Mouse (Mus musculus): ENCODE measurements at regions not wholly inside any gene's neighbourhood (a gene's known extent, or its start where the extent isn't known, plus 50 kb on each side); places are given as distances from the start of the nearest gene placed in this dataset.

GRCm38 (mm10) chr13:14898495-14898894 lies 268.5 kb downstream of the AW209491 start:
- Histone ChIP-seq H3K4me3 (ENCODE audit: low read length) (no peak overlapping the region), H3K27ac (ENCODE audit: low read length) (no peak overlapping the region), H3K9ac (ENCODE audit: low read length) (no peak overlapping the region), H3K4me1 (ENCODE audit: control insufficient read depth, insufficient read depth, low read length) (no peaks in the 10 kb centered on the region), H3K9me3 (replicated peaks; ENCODE audit: control insufficient read depth, low read length) (no peaks in the 10 kb centered on the region), H3K27me3 (ENCODE audit: control insufficient read depth, insufficient read depth, low read length) (no peaks in the 10 kb centered on the region), H3K36me3 (ENCODE audit: control insufficient read depth, insufficient read depth) (no peaks in the 10 kb centered on the region), H3K4me2 (ENCODE audit: low read depth, low read length) (no peak overlapping the region)
- WGBS: 76% methylated on average over 1 of the region's 1 CpGs
- ATAC-seq (replicated peaks; ENCODE audit: extremely low read depth, insufficient read depth, low FRiP score): no peak

GRCm38 (mm10) chr13:14930137-14930785 lies 300.3 kb downstream of the AW209491 start:
- ATAC-seq (replicated peaks; ENCODE audit: extremely low read depth, insufficient read depth, low FRiP score): peak; percentile 28; the same call in 1 of the 2 replicates
- H3K36me3 ChIP-seq (ENCODE audit: control insufficient read depth, insufficient read depth): no peaks in the 10 kb centered on the region
- 64% methylated on average over 3 of the region's 3 CpGs for WGBS
- no peak overlapping the region for H3K4me2 ChIP-seq (ENCODE audit: low read depth, low read length)
- H3K4me3 ChIP-seq (ENCODE audit: low read length): no peak overlapping the region
- no peak overlapping the region for H3K9ac ChIP-seq (ENCODE audit: low read length)
- H3K27me3 ChIP-seq (ENCODE audit: control insufficient read depth, insufficient read depth, low read length): no peaks in the 10 kb centered on the region
- no peak overlapping the region for H3K27ac ChIP-seq (ENCODE audit: low read length)
- no peaks in the 10 kb centered on the region for H3K4me1 ChIP-seq (ENCODE audit: control insufficient read depth, insufficient read depth, low read length)
- H3K9me3 ChIP-seq (replicated peaks; ENCODE audit: control insufficient read depth, low read length): no peaks in the 10 kb centered on the region

DNA sequence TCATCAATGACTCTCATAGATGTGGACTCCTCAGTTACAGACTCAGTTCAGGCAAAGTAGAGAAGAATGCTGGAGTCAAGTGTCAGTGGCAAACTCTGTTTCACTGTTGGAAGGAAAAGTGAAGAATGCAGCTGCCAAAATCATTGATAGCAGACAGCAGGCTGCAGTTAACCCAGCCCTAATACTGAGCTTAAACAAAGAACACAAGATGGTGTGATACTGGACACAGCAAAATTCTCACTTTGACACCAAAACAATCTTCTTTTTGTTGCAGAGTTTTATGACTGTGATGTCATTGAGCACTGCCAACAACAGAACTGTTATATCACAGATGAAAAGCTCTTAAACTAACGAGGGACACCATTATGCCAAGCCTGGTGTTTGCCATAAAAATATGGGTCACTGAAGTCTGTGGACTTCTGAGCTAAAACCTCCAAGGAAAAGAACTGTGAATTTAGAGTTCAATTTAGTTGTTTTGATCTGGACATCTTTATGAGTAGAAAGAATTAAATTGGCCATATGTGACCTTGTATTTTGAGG lies 336.3 kb downstream of the AW209491 start:
- H3K4me1 ChIP-seq (ENCODE audit: control insufficient read depth, insufficient read depth, low read length): no peaks in the 10 kb centered on the region
- H3K36me3 ChIP-seq (ENCODE audit: control insufficient read depth, insufficient read depth): no peaks in the 10 kb centered on the region
- no peak for ATAC-seq (replicated peaks; ENCODE audit: extremely low read depth, insufficient read depth, low FRiP score)
- no peak overlapping the region for H3K4me2 ChIP-seq (ENCODE audit: low read depth, low read length)
- 52% methylated on average over 1 of the region's 1 CpGs for WGBS
- H3K9ac ChIP-seq (ENCODE audit: low read length): no peak overlapping the region
- H3K4me3 ChIP-seq (ENCODE audit: low read length): no peak overlapping the region
- H3K9me3 ChIP-seq (replicated peaks; ENCODE audit: control insufficient read depth, low read length): no peaks in the 10 kb centered on the region
- H3K27ac ChIP-seq (ENCODE audit: low read length): no peak overlapping the region
- H3K27me3 ChIP-seq (ENCODE audit: control insufficient read depth, insufficient read depth, low read length): no peaks in the 10 kb centered on the region

- no peaks in the 10 kb centered on the region for H3K9me3 ChIP-seq (replicated peaks; ENCODE audit: control insufficient read depth, low read length)
- no peak overlapping the region for H3K9ac ChIP-seq (ENCODE audit: low read length)
- H3K4me2 ChIP-seq (ENCODE audit: low read depth, low read length): no peak overlapping the region
- H3K36me3 ChIP-seq (ENCODE audit: control insufficient read depth, insufficient read depth): no peaks in the 10 kb centered on the region
- no peaks in the 10 kb centered on the region for H3K27me3 ChIP-seq (ENCODE audit: control insufficient read depth, insufficient read depth, low read length)
- 78% methylated on average over 3 of the region's 3 CpGs for WGBS
- no peak for ATAC-seq (replicated peaks; ENCODE audit: extremely low read depth, insufficient read depth, low FRiP score)
- H3K4me1 ChIP-seq (ENCODE audit: control insufficient read depth, insufficient read depth, low read length): no peaks in the 10 kb centered on the region
- H3K27ac ChIP-seq (ENCODE audit: low read length): no peak overlapping the region
- H3K4me3 ChIP-seq (ENCODE audit: low read length): no peak overlapping the region
These were observed 372.7 kb downstream of the AW209491 start for GRCm38 (mm10) chr13:15002700-15003099.

GRCm38 (mm10) chr13:15011638-15012037 lies 381.7 kb downstream of the AW209491 start:
- Histone ChIP-seq H3K9ac (ENCODE audit: low read length) (no peak overlapping the region), H3K27ac (ENCODE audit: low read length) (no peak overlapping the region), H3K36me3 (ENCODE audit: control insufficient read depth, insufficient read depth) (no peaks in the 10 kb centered on the region), H3K4me3 (ENCODE audit: low read length) (no peak overlapping the region), H3K4me1 (ENCODE audit: control insufficient read depth, insufficient read depth, low read length) (no peaks in the 10 kb centered on the region), H3K27me3 (ENCODE audit: control insufficient read depth, insufficient read depth, low read length) (no peaks in the 10 kb centered on the region), H3K4me2 (ENCODE audit: low read depth, low read length) (no peak overlapping the region), H3K9me3 (replicated peaks; ENCODE audit: control insufficient read depth, low read length) (no peaks in the 10 kb centered on the region)
- no peak for ATAC-seq (replicated peaks; ENCODE audit: extremely low read depth, insufficient read depth, low FRiP score)

DNA sequence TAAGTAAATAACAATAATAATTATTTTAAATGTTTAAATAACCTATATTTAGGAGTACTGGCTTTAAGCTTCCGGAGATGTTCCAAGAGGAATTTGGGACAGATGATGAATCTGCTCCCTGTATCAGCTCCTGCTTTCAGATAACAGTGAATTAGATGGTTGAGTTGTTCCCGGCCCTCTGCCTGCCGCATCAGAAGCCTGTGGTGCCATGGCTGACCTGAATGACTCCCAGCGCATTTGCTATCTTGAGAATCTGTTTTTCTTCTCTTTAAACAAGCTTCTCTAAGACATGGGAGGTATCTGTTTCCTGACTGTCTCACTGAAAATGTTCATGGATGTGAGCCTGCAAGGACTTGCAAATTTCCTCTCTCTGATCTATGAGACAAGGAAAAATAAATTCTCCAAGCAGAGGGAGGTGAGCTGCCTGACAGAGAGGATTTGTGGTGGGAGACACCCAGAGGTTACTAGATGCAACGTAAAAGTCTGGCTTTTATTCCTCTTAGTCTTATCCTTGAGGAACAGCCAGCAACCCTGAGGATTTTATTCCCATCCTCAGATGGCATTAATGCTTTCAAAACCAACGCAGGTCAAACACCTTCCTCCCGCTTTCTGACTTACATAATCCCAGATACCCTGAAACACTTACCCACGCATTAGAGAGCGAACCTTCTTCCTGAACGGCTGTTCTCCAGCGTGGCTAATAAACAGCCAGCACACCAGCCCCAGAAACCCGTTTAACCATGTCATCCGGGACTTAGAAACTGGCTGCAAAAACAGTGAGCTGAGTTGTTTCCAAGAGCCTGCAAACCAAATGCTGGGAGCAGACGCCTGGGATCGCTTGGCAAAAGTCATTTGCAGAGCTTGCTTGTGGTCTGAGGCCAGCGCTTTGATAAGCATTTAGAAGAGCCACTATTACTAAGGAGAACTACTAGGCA lies 389.1 kb downstream of the AW209491 start:
- Histone ChIP-seq H3K4me3 (ENCODE audit: low read length) (no peak overlapping the region), H3K4me2 (ENCODE audit: low read depth, low read length) (no peak overlapping the region), H3K4me1 (ENCODE audit: control insufficient read depth, insufficient read depth, low read length) (no peaks in the 10 kb centered on the region), H3K9ac (ENCODE audit: low read length) (no peak overlapping the region), H3K36me3 (ENCODE audit: control insufficient read depth, insufficient read depth) (no peaks in the 10 kb centered on the region), H3K27ac (ENCODE audit: low read length) (no peak overlapping the region), H3K27me3 (ENCODE audit: control insufficient read depth, insufficient read depth, low read length) (no peaks in the 10 kb centered on the region), H3K9me3 (replicated peaks; ENCODE audit: control insufficient read depth, low read length) (no peaks in the 10 kb centered on the region)
- 46% methylated on average over 16 of the region's 16 CpGs for WGBS
- ATAC-seq (replicated peaks; ENCODE audit: extremely low read depth, insufficient read depth, low FRiP score): no peak

DNA sequence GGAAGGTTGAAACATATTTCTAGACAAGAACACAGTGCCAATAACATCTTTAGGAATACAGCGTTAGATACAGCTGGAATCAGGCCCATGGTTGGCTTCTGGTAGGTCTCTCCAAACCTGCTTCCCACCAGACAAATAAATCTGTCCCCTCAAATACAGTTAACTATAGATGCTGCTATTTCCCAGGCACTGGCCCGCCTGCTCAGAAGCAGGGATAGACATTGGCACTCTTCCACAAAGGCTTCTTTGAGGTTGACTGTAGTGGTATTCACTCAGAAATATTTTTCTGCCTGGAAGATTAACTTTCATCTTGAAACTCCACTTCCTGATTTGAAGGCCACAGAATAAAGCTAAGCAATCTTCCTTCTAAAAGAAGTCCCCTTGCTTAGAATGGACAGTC lies 396.6 kb downstream of the AW209491 start:
- Histone ChIP-seq H3K4me1 (ENCODE audit: control insufficient read depth, insufficient read depth, low read length) (no peaks in the 10 kb centered on the region), H3K4me2 (ENCODE audit: low read depth, low read length) (no peak overlapping the region), H3K27ac (ENCODE audit: low read length) (no peak overlapping the region), H3K9ac (ENCODE audit: low read length) (no peak overlapping the region), H3K36me3 (ENCODE audit: control insufficient read depth, insufficient read depth) (no peaks in the 10 kb centered on the region), H3K27me3 (ENCODE audit: control insufficient read depth, insufficient read depth, low read length) (no peaks in the 10 kb centered on the region), H3K4me3 (ENCODE audit: low read length) (no peak overlapping the region), H3K9me3 (replicated peaks; ENCODE audit: control insufficient read depth, low read length) (no peaks in the 10 kb centered on the region)
- no peak for ATAC-seq (replicated peaks; ENCODE audit: extremely low read depth, insufficient read depth, low FRiP score)
- 60% methylated on average over 2 of the region's 2 CpGs for WGBS

DNA sequence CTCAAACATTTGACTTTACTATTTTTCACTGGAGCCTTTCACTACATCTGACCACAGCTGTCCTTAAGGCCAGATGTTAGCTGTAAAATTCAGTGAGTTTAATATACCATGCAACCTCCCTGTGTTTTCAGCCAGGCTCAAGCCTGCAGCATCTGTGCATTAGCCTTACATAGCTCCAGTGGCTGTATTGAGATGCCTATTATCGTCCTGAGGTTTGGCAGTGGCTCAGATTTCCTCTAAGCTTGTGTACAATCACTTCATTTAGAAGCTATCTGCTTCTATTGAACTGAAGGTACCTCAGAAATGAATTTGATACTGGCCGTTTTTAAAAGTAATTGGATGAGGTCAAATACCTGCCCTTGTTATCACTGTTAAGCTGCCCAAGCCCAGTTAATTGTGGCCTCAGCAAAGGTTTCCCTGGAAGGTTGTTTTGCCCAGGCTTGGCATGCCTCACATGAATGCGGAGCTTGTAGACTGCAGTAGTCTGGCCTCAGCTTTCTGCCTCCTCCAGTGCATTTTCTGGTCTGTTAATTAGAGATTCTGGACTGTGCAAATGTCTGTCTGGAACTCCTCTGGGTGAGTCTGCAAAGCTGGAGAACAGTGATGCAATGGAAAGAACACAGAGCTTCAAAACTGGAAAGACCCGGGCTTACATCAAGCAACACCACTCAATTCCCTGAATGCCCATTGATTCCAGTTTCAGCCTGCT lies 410.2 kb upstream of the Gli3 start:
- no peak overlapping the region for H3K4me3 ChIP-seq (ENCODE audit: low read length)
- ATAC-seq (replicated peaks; ENCODE audit: extremely low read depth, insufficient read depth, low FRiP score): no peak; the same call in 1 of the 2 replicates
- H3K36me3 ChIP-seq (ENCODE audit: control insufficient read depth, insufficient read depth): no peaks in the 10 kb centered on the region
- H3K9me3 ChIP-seq (replicated peaks; ENCODE audit: control insufficient read depth, low read length): no peaks in the 10 kb centered on the region
- H3K4me2 ChIP-seq (ENCODE audit: low read depth, low read length): no peak overlapping the region
- H3K9ac ChIP-seq (ENCODE audit: low read length): no peak overlapping the region
- no peaks in the 10 kb centered on the region for H3K27me3 ChIP-seq (ENCODE audit: control insufficient read depth, insufficient read depth, low read length)
- 45% methylated on average over 4 of the region's 4 CpGs for WGBS
- peak overlapping the region; percentile 17; the same call in 1 of the 2 replicates for H3K27ac ChIP-seq (ENCODE audit: low read length)
- H3K4me1 ChIP-seq (ENCODE audit: control insufficient read depth, insufficient read depth, low read length): no peaks in the 10 kb centered on the region
